ENCODE assay signal across 9 mouse cellular contexts in the genomic region with DNA sequence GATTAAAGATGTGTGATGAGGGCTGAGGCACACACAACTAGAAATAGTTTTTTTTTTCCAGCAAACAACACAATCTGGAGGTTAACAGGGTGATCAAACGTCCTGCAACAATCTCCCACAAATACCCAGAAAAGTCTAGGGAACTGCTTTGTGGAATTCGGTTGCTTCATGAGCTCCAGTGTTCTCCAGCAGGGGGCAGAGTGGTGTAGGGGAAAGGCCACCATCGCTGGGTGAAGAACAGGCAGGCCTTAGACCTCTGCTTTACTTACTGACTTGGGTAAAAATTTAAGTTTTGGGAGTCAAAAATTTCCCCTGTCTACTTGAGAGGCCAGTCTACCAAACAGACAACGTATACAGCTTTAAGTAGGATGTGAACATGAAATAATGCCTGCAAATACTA. TPM values are rescaled to one million over a fixed set of nuclear protein-coding genes. Genes with fewer than 3 reads are reported as not detected.
A peak's percentile ranks its signal among the peaks of the same experiment; 100 is the strongest.
DNase-seq lines count a peak whose midpoint lies in the region; ATAC-seq and TF ChIP-seq lines count a peak whose summit lies in the region.
"Had no signal": no experiment of that assay in that cellular context is flagged by ENCODE, and none has a peak within 500 bp of the region (broad histone marks: within the 10 kb centered on the region; RNA-seq: fewer than 3 reads in every experiment).

No protein-coding gene starts in this region.

- no peak overlapping the region for H3K9ac ChIP-seq in neural tube, embryonic 15.5 days (replicated peaks)
- no peak overlapping the region for H3K9ac ChIP-seq in kidney, embryonic 14.5 days (ENCODE audit: low read depth, low read length)

- H3K36me3 ChIP-seq in neural tube, embryonic 15.5 days, result no peaks in the 10 kb centered on the region
- no peaks in the 10 kb centered on the region for H3K36me3 ChIP-seq in kidney, embryonic 14.5 days (ENCODE audit: control insufficient read depth, insufficient read depth, low read length)

- DNase-seq in neural tube, embryonic 10.5 days (ENCODE audit: extremely low spot score, low spot score), result peak; percentile 78
- peak; percentile 69 to 79 for DNase-seq in lung, adult 18-20 months
- peak; percentile 68 for DNase-seq in right cerebral cortex, adult 18-20 months
- peak; percentile 47 for DNase-seq in urinary bladder, adult 2 months (ENCODE audit: low spot score)

- H3K4me3 ChIP-seq in neural tube, embryonic 15.5 days (replicated peaks), result no peak overlapping the region
- no peak overlapping the region for H3K4me3 ChIP-seq in bone marrow, adult 2 months (replicated peaks; ENCODE audit: control insufficient read depth, low read depth, low read length)
- H3K4me3 ChIP-seq in kidney, embryonic 14.5 days (ENCODE audit: low read length), result no peak overlapping the region
- H3K4me3 ChIP-seq: myocyte had no signal

- 10% methylated on average over 4 of the region's 4 CpGs for WGBS in neural tube, embryonic 15.5 days
- 23% methylated on average over 4 of the region's 4 CpGs for WGBS in bone marrow, adult 2 months
- WGBS in kidney, embryonic 14.5 days, result 14% methylated on average over 4 of the region's 4 CpGs

- no peak for TF ChIP-seq POLR2A in bone marrow, adult 2 months (IDR thresholded peaks at IDR 0.05; ENCODE audit: borderline replicate concordance, control insufficient read depth, low read depth, low read length)

- H3K4me2 ChIP-seq in neural tube, embryonic 15.5 days, result no peak overlapping the region
- no peak overlapping the region for H3K4me2 ChIP-seq in kidney, embryonic 14.5 days (replicated peaks; ENCODE audit: low read depth, low read length)

- no peaks in the 10 kb centered on the region for H3K27me3 ChIP-seq in neural tube, embryonic 15.5 days (replicated peaks)
- H3K27me3 ChIP-seq in kidney, embryonic 14.5 days (ENCODE audit: control insufficient read depth, insufficient read depth, low read length), result no peaks in the 10 kb centered on the region

- no peak for ATAC-seq in neural tube, embryonic 15.5 days (ENCODE audit: low FRiP score)
- ATAC-seq in erythroblast, adult 5-6 weeks (replicated peaks; ENCODE audit: low FRiP score, poor library complexity, severe bottlenecking), result peak; percentile 88
- 0 out of 2 replicates have a peak, but pooled peaks have one; percentile 41 for ATAC-seq in kidney, embryonic 14.5 days (ENCODE audit: low FRiP score, low TSS enrichment)

- peak; percentile 75 for TF ChIP-seq CTCF in bone marrow, adult 2 months (IDR thresholded peaks at IDR 0.05; ENCODE audit: control insufficient read depth, insufficient read depth, low read length)

- no peak overlapping the region for H3K27ac ChIP-seq in neural tube, embryonic 15.5 days (replicated peaks)
- no peak overlapping the region for H3K27ac ChIP-seq in bone marrow, adult 2 months (ENCODE audit: control insufficient read depth, insufficient read depth, low read depth, low read length, poor library complexity)
- no peak overlapping the region for H3K27ac ChIP-seq in kidney, embryonic 14.5 days (ENCODE audit: low read depth, low read length)

- H3K9me3 ChIP-seq in neural tube, embryonic 15.5 days (replicated peaks), result no peaks in the 10 kb centered on the region
- H3K9me3 ChIP-seq in kidney, embryonic 14.5 days (ENCODE audit: control insufficient read depth, low read length), result no peaks in the 10 kb centered on the region

- H3K4me1 ChIP-seq in neural tube, embryonic 15.5 days, result no peaks in the 10 kb centered on the region
- no peaks in the 10 kb centered on the region; the same call in 1 of the 2 replicates for H3K4me1 ChIP-seq in bone marrow, adult 2 months (ENCODE audit: control insufficient read depth, insufficient read depth, low read length)
- no peaks in the 10 kb centered on the region for H3K4me1 ChIP-seq in kidney, embryonic 14.5 days (ENCODE audit: control insufficient read depth, insufficient read depth, low read length)

RNA-seq across cellular contexts. Expression of a gene that starts 8.2 kb away (rescaled TPM):
- polyA plus RNA-seq in neural tube, embryonic 15.5 days (2015; fragmentation: Nextera tagmentation; extraction: Ambion mirVana), result 23.9 and 27.4 TPM in 2 replicates
- polyA plus RNA-seq in bone marrow, adult 2 months (2011; ENCODE audit: insufficient read depth, insufficient read length, low replicate concordance, missing spikeins), result 24.3 and 24.7 TPM in 2 replicates
- total RNA-seq in erythroblast, adult 5-6 weeks (2015; ENCODE audit: low replicate concordance), result 9.2 and 14.2 TPM in 2 replicates
- 12.9 and 15.5 TPM in 2 replicates for total RNA-seq in erythroblast, adult 5-6 weeks (2017; ENCODE audit: low replicate concordance)
- 15.8 and 19.2 TPM in 2 replicates for polyA plus RNA-seq in kidney, embryonic 14.5 days (2014; fragmentation: Nextera tagmentation; extraction: Ambion mirVana)
- polyA plus RNA-seq in urinary bladder, adult 2 months (2012; rRNA removed), result 18.5 and 22.1 TPM in 2 replicates

RNA-seq across cellular contexts. Expression of a gene that starts 39.1 kb away (rescaled TPM):
- polyA plus RNA-seq in neural tube, embryonic 15.5 days (2015; fragmentation: Nextera tagmentation; extraction: Ambion mirVana), result 0.64 TPM in 1 of 2 replicates, not detected in the other
- not detected in 2 replicates for polyA plus RNA-seq in bone marrow, adult 2 months (2011; ENCODE audit: insufficient read depth, insufficient read length, low replicate concordance, missing spikeins)
- total RNA-seq in erythroblast, adult 5-6 weeks (2015; ENCODE audit: low replicate concordance), result not detected in 2 replicates
- total RNA-seq in erythroblast, adult 5-6 weeks (2017; ENCODE audit: low replicate concordance), result not detected in 2 replicates
- polyA plus RNA-seq in kidney, embryonic 14.5 days (2014; fragmentation: Nextera tagmentation; extraction: Ambion mirVana), result 22.5 and 31.9 TPM in 2 replicates
- polyA plus RNA-seq in urinary bladder, adult 2 months (2012; rRNA removed), result not detected in 2 replicates
- polyA plus RNA-seq: myocyte had no signal

RNA-seq across cellular contexts. Expression of a gene that starts 45.9 kb away (rescaled TPM):
- polyA plus RNA-seq in neural tube, embryonic 15.5 days (2015; fragmentation: Nextera tagmentation; extraction: Ambion mirVana), result 91.6 and 95.0 TPM in 2 replicates
- polyA plus RNA-seq in bone marrow, adult 2 months (2011; ENCODE audit: insufficient read depth, insufficient read length, low replicate concordance, missing spikeins), result 12.1 and 19.4 TPM in 2 replicates
- total RNA-seq in erythroblast, adult 5-6 weeks (2015; ENCODE audit: low replicate concordance), result 10.2 and 21.3 TPM in 2 replicates
- 8.1 and 12.8 TPM in 2 replicates for total RNA-seq in erythroblast, adult 5-6 weeks (2017; ENCODE audit: low replicate concordance)
- polyA plus RNA-seq in kidney, embryonic 14.5 days (2014; fragmentation: Nextera tagmentation; extraction: Ambion mirVana), result 67.0 and 152 TPM in 2 replicates
- 136 and 138 TPM in 2 replicates for polyA plus RNA-seq in urinary bladder, adult 2 months (2012; rRNA removed)

RNA-seq across cellular contexts. Expression of a gene that starts 47.9 kb away (rescaled TPM):
- polyA plus RNA-seq in neural tube, embryonic 15.5 days (2015; fragmentation: Nextera tagmentation; extraction: Ambion mirVana), result 59.3 and 72.9 TPM in 2 replicates
- polyA plus RNA-seq in bone marrow, adult 2 months (2011; ENCODE audit: insufficient read depth, insufficient read length, low replicate concordance, missing spikeins), result 23.1 and 59.8 TPM in 2 replicates
- 19.4 and 22.5 TPM in 2 replicates for total RNA-seq in erythroblast, adult 5-6 weeks (2015; ENCODE audit: low replicate concordance)
- total RNA-seq in erythroblast, adult 5-6 weeks (2017; ENCODE audit: low replicate concordance), result 5.0 and 8.9 TPM in 2 replicates
- polyA plus RNA-seq in kidney, embryonic 14.5 days (2014; fragmentation: Nextera tagmentation; extraction: Ambion mirVana), result 110 and 140 TPM in 2 replicates
- 40.5 and 50.2 TPM in 2 replicates for polyA plus RNA-seq in urinary bladder, adult 2 months (2012; rRNA removed)

RNA-seq across cellular contexts. Expression of a gene that starts 48.1 kb away (rescaled TPM):
- 42.6 and 44.3 TPM in 2 replicates for polyA plus RNA-seq in neural tube, embryonic 15.5 days (2015; fragmentation: Nextera tagmentation; extraction: Ambion mirVana)
- 8.4 and 14.6 TPM in 2 replicates for polyA plus RNA-seq in bone marrow, adult 2 months (2011; ENCODE audit: insufficient read depth, insufficient read length, low replicate concordance, missing spikeins)
- total RNA-seq in erythroblast, adult 5-6 weeks (2015; ENCODE audit: low replicate concordance), result 4.2 and 10.7 TPM in 2 replicates
- total RNA-seq in erythroblast, adult 5-6 weeks (2017; ENCODE audit: low replicate concordance), result 3.6 and 8.9 TPM in 2 replicates
- 32.4 and 38.8 TPM in 2 replicates for polyA plus RNA-seq in kidney, embryonic 14.5 days (2014; fragmentation: Nextera tagmentation; extraction: Ambion mirVana)
- 30.6 and 37.2 TPM in 2 replicates for polyA plus RNA-seq in urinary bladder, adult 2 months (2012; rRNA removed)

Comparison
In these comparisons a context has a peak if more than half of its experiments do, and no peak if none do; other contexts are left out.
1. RNA of a gene that starts 39.1 kb away (polyA plus RNA-seq): 22.5 to 31.9 TPM in kidney, embryonic 14.5 days; 0.64 TPM in neural tube, embryonic 15.5 days, not detected in bone marrow, adult 2 months and not detected in urinary bladder, adult 2 months; every median in the first group is over 10 times any median in the second.
2. Peak in every context shown above with its lines, with median percentiles within 50 percentile points of each other: DNase-seq.